Comparison of ENCODE assay signal across 15 mouse cellular contexts in genomic region chr3:149223776-149224175, GRCm38 (mm10).
"Had no signal": no experiment of that assay in that cellular context is flagged by ENCODE, and none has a peak within 500 bp of the region (broad histone marks: within the 10 kb centered on the region; RNA-seq: fewer than 3 reads in every experiment).

No protein-coding gene starts in this region.

- H3K36me3 ChIP-seq: neural tube, embryonic 15.5 days; stomach, embryonic 15.5 days had no signal

- DNase-seq: retina, postnatal 1 day; right cerebral cortex, adult 18-20 months; right cerebral cortex, postnatal 14 days; right cerebral cortex, postnatal 25 days; right cerebral cortex, postnatal 4 days; spleen, adult 18-20 months; thymus, adult 18-20 months; thymus, adult 2 months; thymus, postnatal 14 days; thymus, postnatal 25 days; thymus, postnatal 36 days; thymus, postnatal 4 days had no signal

- H3K4me2 ChIP-seq: neural tube, embryonic 15.5 days; stomach, embryonic 15.5 days had no signal

- H3K27ac ChIP-seq: neural tube, embryonic 15.5 days; stomach, embryonic 15.5 days; stomach, postnatal 0 days had no signal

- H3K4me3 ChIP-seq: neural tube, embryonic 15.5 days; stomach, embryonic 15.5 days had no signal

- H3K9me3 ChIP-seq: neural tube, embryonic 15.5 days; stomach, embryonic 15.5 days had no signal

- H3K9ac ChIP-seq: neural tube, embryonic 15.5 days; stomach, embryonic 15.5 days had no signal

- H3K27me3 ChIP-seq: neural tube, embryonic 15.5 days; stomach, embryonic 15.5 days had no signal
